Mouse (Mus musculus) lung, postnatal 10 days (tissue): ENCODE measurements around the gene Ptch1.

Experiments
- DNase-seq: peaks from one replicate; pipeline ENCODE4 v3.0.0; 2021

The Ptch1 gene

DNA sequence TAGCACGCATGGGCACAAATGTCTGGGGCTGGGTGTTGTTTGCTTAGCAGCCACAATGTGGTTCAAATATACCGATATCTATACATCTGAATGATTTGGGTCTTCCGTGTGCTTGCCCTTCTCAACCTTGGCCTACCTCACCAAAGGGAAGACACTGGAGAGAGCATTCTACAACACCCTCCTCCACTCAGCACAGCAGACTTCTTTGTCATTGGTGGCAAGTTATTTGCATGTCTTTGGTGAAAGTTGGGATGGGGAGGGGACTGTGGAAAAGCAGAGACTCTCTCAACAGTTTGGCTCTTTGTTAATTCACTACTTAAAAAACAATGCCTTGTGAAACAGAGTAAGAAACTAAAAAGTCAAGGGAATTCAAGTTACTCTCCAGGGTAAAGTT lies 43.0 kb downstream of the Ptch1 start:
- DNase-seq, result no peak

GRCm38 (mm10) chr13:63529602-63530370 lies 43.6 kb downstream of the Ptch1 start:
- DNase-seq, result peak; percentile 52

- no peak for DNase-seq
These were observed 44.5 kb downstream of the Ptch1 start for GRCm38 (mm10) chr13:63528852-63529251.

- peak; percentile 47 for DNase-seq
These were observed 45.2 kb downstream of the Ptch1 start for GRCm38 (mm10) chr13:63528164-63528675.

DNA sequence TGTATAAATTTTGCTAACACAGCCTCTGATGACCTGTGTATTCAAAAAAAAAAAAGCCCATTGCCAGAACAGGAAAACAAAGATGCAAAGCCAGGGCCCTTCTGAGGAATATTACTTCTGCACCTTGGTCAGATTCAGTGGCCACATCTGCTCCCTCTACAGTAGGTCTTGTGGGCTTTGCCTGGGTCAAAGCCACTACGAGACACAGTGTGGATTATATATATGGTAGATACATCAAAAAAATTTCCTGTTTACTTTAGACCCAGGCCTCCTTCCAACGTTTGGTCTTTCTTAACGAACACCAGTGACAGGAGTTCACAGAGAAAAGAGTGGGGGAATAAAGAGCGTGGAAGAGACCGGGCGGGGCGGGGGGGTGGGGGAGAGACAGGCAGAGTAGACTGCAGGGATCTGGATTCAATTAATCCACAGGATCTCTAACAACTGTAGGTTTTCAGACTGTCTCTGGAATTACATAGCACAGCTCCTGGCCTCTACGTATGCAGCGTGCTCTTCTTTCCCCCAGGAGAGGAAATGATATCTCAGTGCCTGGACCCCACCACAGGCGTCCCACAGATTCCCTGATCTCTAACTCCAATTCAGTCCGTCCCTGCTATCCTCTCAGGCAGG lies 47.7 kb downstream of the Ptch1 start:
- DNase-seq, result no peak

- peak; percentile 38 for DNase-seq
These were observed 48.5 kb downstream of the Ptch1 start for GRCm38 (mm10) chr13:63524608-63525570.

DNA sequence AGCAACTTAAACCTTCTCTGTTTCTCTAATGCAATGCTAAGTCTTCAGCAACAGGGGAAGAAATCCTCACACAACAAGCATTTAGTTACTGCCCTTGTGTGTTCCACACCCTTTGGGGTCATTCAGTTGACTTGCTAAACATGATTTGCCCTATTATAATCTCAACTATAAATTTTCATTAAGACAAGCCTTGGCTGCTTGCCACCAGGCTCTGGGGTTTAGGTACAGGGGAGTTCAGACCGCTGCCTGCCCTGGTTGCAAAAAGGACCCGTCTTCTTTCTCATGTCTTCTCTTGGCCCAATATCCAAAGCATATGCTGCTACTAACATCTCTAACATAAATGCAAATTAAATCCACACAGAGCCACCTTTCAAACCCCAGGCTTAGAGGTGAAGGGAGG lies 49.3 kb downstream of the Ptch1 start:
- no peak for DNase-seq

GRCm38 (mm10) chr13:63522832-63523231 lies 50.6 kb downstream of the Ptch1 start:
- DNase-seq, result peak; percentile 40

- no peak for DNase-seq
These were observed 53.3 kb downstream of the Ptch1 start for GRCm38 (mm10) chr13:63520110-63520509.

- no peak for DNase-seq
These were observed 56.9 kb downstream of the Ptch1 start for GRCm38 (mm10) chr13:63516535-63516934.

DNA sequence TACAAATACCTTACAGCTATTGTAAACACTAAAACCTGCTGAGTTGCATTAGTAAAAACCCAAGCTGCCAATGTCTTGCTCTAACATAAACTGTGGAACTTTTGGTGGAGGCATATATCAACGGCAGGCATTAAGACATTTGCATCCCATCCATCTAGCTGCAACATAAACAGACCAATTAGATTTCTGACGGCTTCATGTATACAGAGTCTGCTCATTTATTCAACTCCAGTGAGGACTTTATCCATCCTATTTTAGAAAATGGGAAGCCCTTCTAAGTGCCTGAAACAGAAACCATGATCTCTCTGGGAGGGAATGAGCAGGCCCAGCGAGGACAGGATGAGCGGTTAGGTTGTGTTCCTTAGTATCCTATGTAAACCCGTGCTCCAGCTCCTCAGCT lies 57.9 kb downstream of the Ptch1 start:
- no peak for DNase-seq

- DNase-seq, result no peak
These were observed 58.5 kb downstream of the Ptch1 start for GRCm38 (mm10) chr13:63514931-63515360.

- DNase-seq, result peak; percentile 44
These were observed 59.9 kb downstream of the Ptch1 start for GRCm38 (mm10) chr13:63513374-63514098.

- DNase-seq, result no peak
These were observed 61.0 kb downstream of the Ptch1 start for GRCm38 (mm10) chr13:63512411-63512810.

DNA sequence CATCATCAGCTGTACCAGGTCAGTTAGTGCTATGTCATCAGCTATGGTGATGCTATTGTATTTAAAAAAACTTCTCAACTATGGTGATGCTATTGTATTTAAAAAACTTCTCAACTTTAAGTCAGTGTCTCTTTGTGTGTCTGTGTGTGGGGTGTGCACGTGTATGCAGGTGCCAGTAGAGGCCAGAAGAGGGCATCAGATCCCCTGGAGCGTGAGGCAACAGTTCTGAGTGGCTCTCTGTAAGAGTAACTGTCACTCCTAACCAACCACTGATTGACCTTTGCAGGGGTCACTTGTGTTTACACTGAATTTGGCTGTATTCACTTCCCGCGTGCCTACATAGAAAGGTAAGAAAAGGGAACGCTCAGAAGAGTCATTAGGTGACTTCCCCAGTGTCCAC lies 65.6 kb downstream of the Ptch1 start:
- DNase-seq, result no peak

GRCm38 (mm10) chr13:63507001-63507556 lies 66.3 kb downstream of the Ptch1 start:
- DNase-seq, result no peak

DNA sequence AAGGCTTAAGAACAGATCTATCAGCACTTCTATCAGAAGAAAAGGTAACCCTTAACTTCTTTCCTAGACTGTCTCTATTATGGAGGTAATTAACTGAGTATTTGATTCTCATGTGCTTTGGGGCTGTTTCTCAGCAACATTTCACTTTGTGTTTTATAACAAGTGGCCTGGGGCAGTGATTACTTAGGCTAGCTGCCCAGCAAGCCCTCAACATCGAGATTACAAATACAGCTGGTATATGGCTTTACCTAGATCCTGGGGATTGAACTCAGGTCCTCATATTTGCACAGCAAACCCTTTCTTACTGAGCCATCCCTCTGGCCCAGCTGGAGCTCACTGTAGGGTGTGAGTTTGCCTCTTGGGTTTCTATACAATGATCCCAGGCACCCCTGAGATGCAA lies 67.0 kb downstream of the Ptch1 start:
- no peak for DNase-seq

DNA sequence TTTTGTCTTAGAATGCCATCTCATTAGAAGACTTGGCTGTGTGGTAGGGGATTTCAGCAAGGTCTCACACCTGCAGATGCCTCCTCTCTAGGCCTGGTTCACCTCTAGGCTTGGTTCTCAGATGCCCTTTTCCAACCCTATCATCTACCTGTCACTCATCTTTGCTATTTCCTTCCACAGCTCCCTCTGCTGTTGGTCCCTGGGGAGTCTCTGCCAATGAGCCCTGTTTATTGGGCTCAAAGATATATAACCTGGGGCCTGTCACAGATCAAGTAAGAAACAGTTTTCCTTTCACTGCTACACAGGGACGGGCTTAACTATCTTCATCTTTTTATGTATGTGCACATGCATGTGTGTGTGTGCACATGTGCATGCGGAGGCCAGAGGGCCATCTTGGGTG lies 71.0 kb downstream of the Ptch1 start:
- DNase-seq, result no peak

DNA sequence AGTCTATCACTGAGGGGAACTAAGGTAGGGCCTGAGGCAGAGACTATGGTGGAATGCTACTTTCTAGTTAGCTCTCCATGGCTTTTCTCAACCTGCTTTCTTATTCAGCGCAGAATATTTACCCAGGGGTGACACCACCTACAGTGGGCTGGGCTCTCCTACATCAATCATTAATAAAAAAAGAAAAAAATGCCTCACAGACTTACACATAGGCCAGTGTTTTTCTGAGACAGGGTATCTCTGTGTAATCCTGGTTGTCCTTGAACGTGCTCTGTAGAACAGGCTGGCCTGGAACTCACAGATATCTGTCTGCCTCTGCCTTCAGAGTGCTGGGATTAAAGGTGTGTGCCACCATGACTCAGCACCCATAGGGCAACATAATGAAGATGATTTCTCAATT lies 73.9 kb downstream of the Ptch1 start:
- DNase-seq, result no peak

DNA sequence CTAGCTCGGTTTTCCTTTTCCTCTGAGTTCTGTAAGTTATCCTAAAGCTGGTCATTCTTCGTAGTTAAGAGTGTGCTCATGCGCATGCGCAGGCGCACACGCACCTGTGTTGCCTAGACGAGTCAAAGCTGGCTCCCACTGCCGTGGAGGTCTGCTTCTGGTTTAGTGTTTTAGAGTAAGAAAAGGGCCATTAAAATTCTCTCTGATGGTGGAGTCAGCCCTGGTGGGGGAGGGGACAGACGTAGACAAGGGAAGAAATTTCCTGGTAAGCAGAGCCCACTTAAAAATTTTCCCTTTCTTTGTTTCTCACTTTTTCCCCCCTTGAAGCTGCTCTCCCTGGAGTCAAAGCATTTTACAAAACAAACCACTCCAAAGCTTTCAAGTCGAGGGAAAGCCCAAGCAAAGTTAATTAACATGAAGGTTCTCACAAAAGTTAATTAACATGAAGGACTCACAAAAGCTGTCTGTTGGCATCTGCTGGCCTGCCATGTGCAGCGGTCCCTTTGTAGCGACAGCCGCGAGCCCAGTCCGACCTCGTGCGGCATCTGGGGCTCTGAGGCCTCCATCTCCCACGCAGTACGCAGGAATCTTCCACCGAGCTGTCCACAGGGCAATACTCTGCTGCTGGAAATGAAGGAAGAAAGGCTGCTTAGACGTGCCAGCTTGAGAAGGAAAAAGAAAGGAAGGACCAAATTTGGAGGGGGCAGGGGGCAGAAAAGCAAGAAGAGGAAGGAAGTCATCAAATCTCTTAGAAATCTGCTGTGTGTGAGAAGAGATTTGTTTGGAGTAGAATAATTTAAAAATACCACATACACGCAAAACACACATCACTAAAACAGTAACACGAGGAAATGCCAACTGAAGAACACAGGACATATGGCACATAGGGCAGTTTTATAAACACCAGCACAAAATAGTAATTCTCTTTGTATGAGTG lies 76.5 kb downstream of the Ptch1 start, which contains the start of gene Fancc:
Fancc (minus strand) TSS at position 633 of the 937 bp plus-strand sequence.
- peak; percentile 32 for DNase-seq

GRCm38 (mm10) chr13:63487707-63488042 lies 85.7 kb downstream of the Ptch1 start:
- no peak for DNase-seq
